Mouse (Mus musculus) small intestine, adult 2 months (tissue): ENCODE measurements around the gene Isl2. TPM values are rescaled to one million over a fixed set of nuclear protein-coding genes. Genes with fewer than 3 reads are reported as not detected.

ENCODE experiments used
- H3K27ac ChIP-seq: fragments of 200-500 bp; 2 replicates; pipeline ENCODE4 v1.5.1; 2012; ENCODE audit warnings: low read depth, low read length, control low read depth, inconsistent platforms; ENCODE audit not compliant: insufficient read depth
- H3K27me3 ChIP-seq: fragments of 200-500 bp; 2 replicates; pipeline ENCODE4 v1.6.1; 2012; ENCODE audit warnings: mild to moderate bottlenecking, moderate library complexity, low read length, inconsistent platforms; ENCODE audit not compliant: control insufficient read depth, insufficient read depth
- H3K36me3 ChIP-seq: fragments of 200-500 bp; 2 replicates; pipeline ENCODE4 v1.6.1; 2012; ENCODE audit warnings: mild to moderate bottlenecking, low read length, control low read depth, inconsistent platforms; ENCODE audit not compliant: control insufficient read depth, insufficient read depth
- H3K4me1 ChIP-seq: fragments of 200-500 bp; 2 replicates; pipeline ENCODE4 v1.6.1; 2012; ENCODE audit warnings: low read length, inconsistent platforms, mixed read lengths; ENCODE audit not compliant: control insufficient read depth, insufficient read depth, insufficient read length
- H3K4me3 ChIP-seq: fragments of 200-500 bp; 2 replicates; pipeline ENCODE4 v1.5.1; 2012; ENCODE audit warnings: low read depth, mild to moderate bottlenecking, control low read depth, inconsistent platforms, low read length, moderate library complexity
- CTCF ChIP-seq: fragments of 200-500 bp; IDR thresholded peaks from 2 replicates; pipeline ENCODE4 v1.5.1; 2012; ENCODE audit warnings: low read depth, mild to moderate bottlenecking, control low read depth, inconsistent platforms, low read length, moderate library complexity, mixed read lengths; ENCODE audit not compliant: insufficient replicate concordance, insufficient read length; ENCODE audit errors: extremely low read depth
- POLR2A ChIP-seq: fragments of 200-500 bp; IDR thresholded peaks from 2 replicates; pipeline ENCODE4 v1.6.1; 2012; ENCODE audit warnings: low read depth, mild to moderate bottlenecking, control low read depth, inconsistent platforms, low read length, moderate library complexity
- WGBS: fragments of 180-500 bp; shearing (Covaris S2); methylation state at CpG from one replicate; pipeline ENCODE4 v1.1.7; 2018; 5-methylcytosine and 5-hydroxymethylcytosine counted together
- polyA plus RNA-seq: library from polyadenylated mRNA; depleted of rRNA; stranded (reverse); fragments of >200 nt; gene quantifications from 2 replicates; pipeline ENCODE4 v1.2.3, GENCODE M21; 2012

Gene Isl2
- polyA plus RNA-seq, 1 experiment, result 2.2 TPM

GRCm38 (mm10) chr9:55542366-55543325 is 4.2 kb downstream of the Isl2 start:
- Histone ChIP-seq H3K27me3 (peaks cover 87% of the 10 kb centered on the region), H3K36me3 (no peaks in the 10 kb centered on the region), H3K4me1 (peaks cover 36% of the 10 kb centered on the region), H3K4me3 (peak overlapping the region; percentile 47), H3K27ac (no peak overlapping the region)
- WGBS, result 9% methylated on average over 59 of the region's 59 CpGs
- no peak for TF ChIP-seq POLR2A
- TF ChIP-seq CTCF, result no peak

- Histone ChIP-seq H3K27me3 (peaks cover 89% of the 10 kb centered on the region), H3K4me1 (peaks cover 36% of the 10 kb centered on the region), H3K4me3 (no peak overlapping the region), H3K27ac (no peak overlapping the region), H3K36me3 (no peaks in the 10 kb centered on the region)
- 41% methylated on average over 8 of the region's 8 CpGs for WGBS
- TF ChIP-seq POLR2A (no peak), CTCF (no peak)
Observed at GRCm38 (mm10) chr9:55543336-55543702, 4.8 kb downstream of the Isl2 start.

- WGBS, result 8% methylated on average over 46 of the region's 46 CpGs
- Histone ChIP-seq H3K4me3 (peak overlapping the region; percentile 41), H3K27me3 (peaks cover 89% of the 10 kb centered on the region), H3K36me3 (no peaks in the 10 kb centered on the region), H3K4me1 (peaks cover 36% of the 10 kb centered on the region), H3K27ac (no peak overlapping the region)
- TF ChIP-seq POLR2A (no peak), CTCF (no peak)
Observed at GRCm38 (mm10) chr9:55543703-55544401, 5.4 kb downstream of the Isl2 start.

- Histone ChIP-seq H3K27ac (no peak overlapping the region), H3K36me3 (no peaks in the 10 kb centered on the region), H3K27me3 (peaks cover 80% of the 10 kb centered on the region), H3K4me1 (peaks cover 36% of the 10 kb centered on the region), H3K4me3 (peak overlapping the region; percentile 41)
- no peak for TF ChIP-seq POLR2A
- TF ChIP-seq CTCF, result no peak
- 15% methylated on average over 30 of the region's 30 CpGs for WGBS
Observed at GRCm38 (mm10) chr9:55544861-55545555, 6.5 kb downstream of the Isl2 start.

GRCm38 (mm10) chr9:55545556-55546175 is 7.2 kb downstream of the Isl2 start:
- Histone ChIP-seq H3K27me3 (peaks cover 73% of the 10 kb centered on the region), H3K4me3 (peak overlapping the region; percentile 59)
- 20% methylated on average over 41 of the region's 41 CpGs for WGBS

GRCm38 (mm10) chr9:55546176-55547010 is 7.9 kb downstream of the Isl2 start:
- WGBS, result 12% methylated on average over 63 of the region's 63 CpGs
- Histone ChIP-seq H3K4me3 (peak overlapping the region; percentile 59), H3K27ac (no peak overlapping the region), H3K36me3 (no peaks in the 10 kb centered on the region), H3K4me1 (peaks cover 31% of the 10 kb centered on the region), H3K27me3 (peaks cover 67% of the 10 kb centered on the region)
- TF ChIP-seq CTCF (no peak), POLR2A (no peak)

More at GRCm38 (mm10) chr9:55545556-55546175, 7.2 kb downstream of the Isl2 start:
- Histone ChIP-seq H3K36me3 (no peaks in the 10 kb centered on the region), H3K4me1 (peaks cover 35% of the 10 kb centered on the region), H3K27ac (no peak overlapping the region)
- no peak for TF ChIP-seq CTCF
